Mouse (Mus musculus) heart, adult 8-10 months (tissue): Measurements from ENCODE around the gene Cep85l. TPM values are rescaled to one million over a fixed set of nuclear protein-coding genes. Genes with fewer than 3 reads are reported as not detected.

Experiments
- DNase-seq: peaks from one replicate; pipeline ENCODE4 v3.0.0; 2022; ENCODE audit warnings: low spot score
- total RNA-seq, 4 experiments: library from RNA; stranded (reverse); gene quantifications; 2 replicates each; pipeline ENCODE4 v1.2.4; 2022

The Cep85l gene
- total RNA-seq, 4 experiments from 2014 or later = 13.1 to 16.0 (median 14.3) TPM

DNA sequence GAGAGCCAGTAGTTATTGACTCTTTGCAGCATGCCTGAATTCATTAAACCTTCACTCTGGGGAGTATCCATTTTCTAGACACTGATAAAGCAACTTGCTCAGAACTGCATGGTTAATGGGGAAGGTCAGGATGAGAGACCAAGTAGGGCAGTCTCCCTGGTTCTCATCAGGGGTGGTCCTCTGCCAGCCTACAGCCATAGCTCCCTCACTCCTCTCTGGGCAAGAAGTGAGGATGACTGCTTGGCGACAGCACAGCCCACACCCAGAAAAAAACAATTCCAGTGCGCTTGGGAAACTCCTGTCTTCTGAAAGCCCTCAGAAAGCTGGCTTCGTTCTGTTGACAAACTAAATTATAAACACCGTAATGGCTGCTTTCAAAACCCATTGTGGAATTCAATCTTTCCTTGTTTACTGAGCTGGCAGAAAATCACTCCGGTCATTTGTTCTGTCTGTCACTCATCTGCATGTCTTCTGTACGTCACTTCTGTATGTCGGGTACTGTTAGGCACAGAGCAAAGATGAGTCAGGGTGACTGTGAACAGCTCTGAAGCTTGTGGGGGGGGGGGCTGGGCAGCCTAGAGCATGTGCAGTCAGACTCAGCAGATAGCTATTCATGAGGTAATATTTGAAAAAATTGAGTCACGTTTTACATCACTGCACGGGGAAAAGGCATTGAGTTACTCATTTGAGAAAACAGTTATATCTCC, 15.3 kb upstream of the Cep85l start:
- no peak for DNase-seq

DNA sequence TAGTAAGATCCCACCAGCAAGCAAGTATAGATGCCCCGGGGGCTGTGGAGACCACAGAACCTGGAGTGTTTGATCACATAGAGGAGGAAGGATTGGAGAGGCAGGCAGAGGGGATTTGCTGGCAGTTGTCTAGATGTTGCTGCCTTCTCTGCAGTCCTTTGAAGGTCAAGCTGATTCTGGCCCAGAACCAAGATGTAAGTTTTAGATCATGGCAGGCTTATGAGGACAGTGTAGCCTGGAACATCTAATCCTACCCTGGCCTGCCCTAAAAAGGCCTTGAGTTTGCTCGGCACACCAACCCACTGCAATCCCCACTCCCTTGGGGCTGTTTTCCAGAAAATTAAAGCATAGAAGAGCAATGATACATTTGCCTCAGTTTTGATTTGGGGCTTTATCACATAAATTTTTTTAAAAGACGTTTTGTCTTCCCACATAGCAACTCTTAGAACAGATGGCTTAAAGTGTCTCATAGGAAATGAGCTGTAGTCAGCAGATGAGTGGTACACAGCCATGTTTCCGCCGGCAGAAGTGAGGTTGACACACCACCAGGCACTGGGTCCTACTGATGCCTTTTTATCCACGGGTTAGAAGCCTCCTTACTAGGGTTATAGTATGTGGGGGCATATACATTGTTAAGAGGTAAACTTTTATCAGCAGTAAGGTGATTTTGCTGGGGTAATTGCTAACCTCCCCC, 8.6 kb upstream of the Cep85l start:
- no peak for DNase-seq

DNA sequence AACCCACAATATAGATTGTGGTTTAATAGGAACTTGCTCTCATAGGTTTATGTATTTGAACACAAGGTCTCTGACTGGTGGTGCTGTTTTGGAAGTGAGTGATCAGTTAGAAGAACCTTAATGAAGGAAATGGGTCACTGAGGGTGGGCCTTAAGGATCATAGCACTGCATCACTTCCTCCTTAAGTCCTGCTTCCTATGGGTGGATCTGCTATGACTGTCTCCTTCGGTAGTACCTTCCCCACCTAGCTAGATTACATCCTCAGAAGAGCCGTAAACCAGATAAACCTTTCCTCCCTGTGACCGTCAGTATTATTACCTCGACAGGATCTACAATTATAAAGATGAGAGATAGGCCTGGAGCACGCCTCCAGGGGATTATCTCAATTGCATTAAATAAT, 5.7 kb upstream of the Cep85l start:
- no peak for DNase-seq

DNA sequence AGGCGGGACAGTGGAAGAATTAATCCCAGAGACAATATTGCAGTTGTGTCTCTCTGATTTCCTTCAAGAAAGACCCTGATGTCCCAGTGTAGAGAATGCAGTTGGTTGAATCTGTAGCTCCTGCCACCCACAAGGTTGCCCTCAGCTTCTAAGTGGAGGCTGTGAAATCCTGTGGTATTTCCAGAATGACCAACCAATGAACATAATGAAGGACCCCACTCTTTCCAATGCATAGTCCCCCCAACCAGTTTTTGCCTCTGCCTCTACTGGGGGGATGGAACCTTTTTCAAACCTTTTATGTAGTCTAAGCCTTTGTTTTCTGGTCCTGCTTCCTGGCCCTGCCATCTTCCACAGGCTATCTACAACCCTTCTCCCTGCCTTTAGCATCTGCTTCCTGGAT, 5.1 kb upstream of the Cep85l start:
- DNase-seq = no peak

DNA sequence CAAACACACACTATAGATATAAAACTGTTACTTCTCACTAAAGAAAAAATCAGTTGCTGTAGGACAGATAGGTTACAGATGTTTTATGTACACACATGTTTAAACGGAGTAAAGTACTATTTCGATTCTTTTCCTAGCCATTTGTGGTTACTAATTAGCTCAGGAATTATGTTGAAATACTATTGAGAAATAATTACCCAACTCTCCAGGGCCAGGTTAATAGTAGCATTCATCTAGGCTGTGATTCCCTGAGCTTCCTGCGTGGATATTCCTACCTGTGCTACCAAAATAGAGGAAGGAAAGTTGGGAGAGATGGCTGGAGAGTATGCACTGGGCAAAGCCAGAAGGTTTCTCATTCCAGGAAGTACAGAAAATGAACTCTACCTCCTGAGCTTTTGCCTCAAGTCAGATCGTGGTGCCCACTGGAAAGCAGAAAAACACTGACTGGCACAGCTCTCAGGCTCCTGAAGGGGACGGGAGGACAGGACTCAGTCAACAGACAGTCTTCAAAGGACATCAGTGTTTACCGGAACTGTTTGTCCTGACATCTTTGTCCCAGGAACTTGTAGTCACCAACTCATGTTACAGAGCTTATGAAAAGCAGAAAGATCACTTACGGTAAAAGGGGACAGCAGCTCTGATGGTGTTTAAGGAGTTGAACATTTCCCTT, 3.1 kb upstream of the Cep85l start:
- DNase-seq = no peak

DNA sequence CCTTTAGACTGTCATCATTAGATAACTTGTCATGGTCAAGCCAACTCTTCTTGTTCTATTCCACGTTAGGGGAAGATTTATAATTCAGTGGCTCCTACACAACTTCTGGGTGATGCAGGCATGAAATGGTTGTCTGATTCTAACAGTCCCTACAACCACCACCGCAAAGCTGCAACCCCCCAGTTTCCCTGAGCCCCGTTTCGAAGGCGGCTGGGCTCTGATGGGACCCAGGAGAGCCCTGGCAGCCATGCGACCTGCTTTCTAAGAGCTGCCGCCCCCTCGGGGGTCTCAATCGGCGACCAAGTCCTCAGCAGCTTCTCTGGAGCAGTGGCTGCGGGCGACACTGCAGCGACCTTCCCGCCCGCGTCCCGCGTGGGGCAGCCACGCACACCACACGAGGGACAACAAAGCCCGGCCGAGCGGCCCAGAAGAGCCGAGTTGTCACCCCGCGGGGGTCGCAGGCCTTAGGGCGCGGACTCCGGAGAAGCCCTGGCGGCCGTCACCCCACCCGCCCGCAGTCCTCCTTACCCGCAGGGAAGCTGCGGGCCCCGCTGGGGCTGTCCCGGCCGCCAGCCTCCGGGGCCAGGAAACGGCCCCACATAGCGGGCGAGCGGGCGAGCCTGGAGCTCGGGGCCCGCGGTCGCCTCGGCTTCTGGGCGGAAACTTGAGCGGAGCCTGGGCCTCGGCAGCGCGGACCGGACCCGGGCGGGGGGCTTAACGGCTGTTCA, 602 bp downstream of the Cep85l start:
- DNase-seq = no peak

DNA sequence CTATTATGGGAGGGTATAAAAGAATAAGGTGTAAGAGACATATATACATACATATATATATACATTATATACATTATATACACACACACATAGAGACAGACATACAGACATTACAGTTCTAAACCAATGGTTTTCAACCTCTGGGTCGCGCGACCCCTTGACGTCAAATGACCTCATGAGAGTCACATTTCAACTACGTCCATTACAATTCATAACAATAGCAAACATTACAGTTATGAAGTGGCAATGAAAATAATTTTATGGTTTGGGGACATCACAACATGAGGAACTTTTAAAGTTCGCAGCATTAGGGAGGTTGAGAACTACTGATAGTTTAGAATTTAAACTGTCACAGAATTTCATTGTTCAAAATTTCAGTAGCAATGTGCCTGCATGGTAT, 1.5 kb downstream of the Cep85l start:
- no peak for DNase-seq

DNA sequence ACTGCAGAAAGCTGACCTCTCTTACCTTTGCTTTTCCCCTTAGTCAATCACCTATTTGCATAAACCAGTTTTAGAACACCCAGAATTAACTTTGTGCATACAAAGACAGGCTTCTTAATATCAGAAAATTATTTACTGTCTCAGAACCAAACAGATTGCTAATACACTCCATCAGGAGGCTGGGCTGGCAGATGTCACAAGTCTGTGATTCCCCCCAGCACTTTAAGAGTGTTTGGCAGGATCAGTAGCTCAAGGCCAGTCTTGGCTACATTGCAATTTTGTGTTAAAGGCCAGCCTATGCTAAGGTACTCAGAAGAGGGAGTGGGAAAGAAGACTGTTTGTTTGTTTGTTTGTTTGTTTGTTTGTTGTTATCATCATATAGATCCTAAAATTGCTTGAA, 2.7 kb downstream of the Cep85l start:
- no peak for DNase-seq

DNA sequence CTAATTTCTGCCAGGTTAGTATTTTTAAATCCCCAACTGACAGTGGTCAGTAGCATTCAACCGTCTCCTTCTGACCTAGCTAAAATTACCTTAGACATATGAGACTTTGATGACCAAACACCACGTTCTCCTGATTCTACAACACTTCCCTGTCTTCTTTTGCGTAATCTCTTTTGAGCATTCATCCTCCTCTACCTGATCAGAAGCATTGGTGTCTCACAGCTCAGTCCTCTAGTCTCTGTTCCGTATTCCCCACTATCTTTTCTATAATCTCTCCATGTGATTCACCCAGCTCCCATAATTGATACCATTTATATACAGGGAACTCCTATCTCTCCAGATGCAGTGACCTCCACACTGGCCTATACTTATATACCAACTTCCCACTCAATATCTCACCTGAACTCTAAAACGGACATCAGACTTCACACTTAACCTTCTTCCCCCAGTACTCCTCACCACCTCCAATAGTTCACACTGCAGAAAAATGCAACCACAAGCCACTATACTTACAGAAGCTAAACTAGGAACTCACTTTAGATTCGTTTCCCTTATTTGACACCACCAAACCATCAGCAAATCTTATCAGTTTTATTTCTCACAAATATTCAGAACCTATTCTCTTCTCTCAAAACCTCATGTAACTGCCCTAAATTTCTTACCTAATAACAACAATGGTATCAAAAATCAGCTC, 5.7 kb downstream of the Cep85l start:
- no peak for DNase-seq

DNA sequence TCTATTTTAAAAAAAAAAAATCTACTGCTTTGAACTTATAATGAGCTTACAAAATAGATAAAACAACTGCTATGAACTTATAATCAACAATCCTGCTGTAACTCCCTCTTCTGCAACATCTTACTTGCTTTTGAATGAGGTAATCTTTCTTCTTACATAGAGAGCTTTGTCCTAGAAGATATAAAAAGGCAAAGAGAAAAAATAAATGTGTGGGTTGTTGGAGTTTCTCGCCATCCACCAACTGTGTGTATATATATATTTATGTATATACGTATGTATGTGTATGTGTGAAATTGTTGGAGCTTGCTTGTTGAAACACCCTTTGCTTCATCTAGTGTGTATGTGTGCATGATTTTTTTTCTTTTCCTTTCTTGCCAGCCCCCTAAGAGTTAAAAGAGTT, 12.5 kb downstream of the Cep85l start:
- no peak for DNase-seq

DNA sequence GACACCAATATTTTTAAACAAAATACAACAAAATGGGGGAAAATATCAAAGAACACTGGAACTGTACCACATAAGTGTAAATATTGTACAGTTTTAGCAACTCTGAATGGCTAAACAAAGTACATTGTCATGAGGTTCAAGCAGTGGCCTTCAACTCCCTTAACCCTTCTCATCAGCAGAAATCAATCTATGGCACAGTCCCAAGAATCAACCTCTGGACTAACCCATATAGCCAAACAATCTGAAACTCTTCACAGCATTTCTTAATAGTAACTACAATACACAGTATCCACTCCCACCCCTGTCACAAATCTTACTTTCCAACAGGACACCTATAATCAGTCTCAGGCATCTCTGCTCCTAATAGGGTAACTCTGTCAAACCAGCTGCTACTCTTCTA, 15.4 kb downstream of the Cep85l start:
- DNase-seq = no peak

DNA sequence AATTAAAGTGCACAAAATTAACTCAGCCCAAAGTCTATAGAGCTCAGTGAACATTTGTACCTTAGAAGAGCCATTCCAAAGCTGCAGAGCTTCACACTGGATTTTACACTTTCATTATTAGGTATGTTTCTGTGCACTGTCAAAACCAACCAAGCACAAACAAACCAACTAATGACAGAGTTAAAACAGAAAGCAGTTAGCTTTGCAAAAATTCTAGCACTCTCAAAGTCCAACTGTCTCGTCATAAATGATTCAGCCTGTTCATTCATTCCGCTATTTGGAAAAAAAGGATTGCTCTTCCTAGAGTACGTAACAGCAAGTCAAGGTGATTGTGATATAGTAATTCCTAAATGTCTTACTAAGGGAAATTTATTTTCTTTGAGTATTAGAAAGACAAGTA, 20.7 kb downstream of the Cep85l start:
- DNase-seq = no peak

DNA sequence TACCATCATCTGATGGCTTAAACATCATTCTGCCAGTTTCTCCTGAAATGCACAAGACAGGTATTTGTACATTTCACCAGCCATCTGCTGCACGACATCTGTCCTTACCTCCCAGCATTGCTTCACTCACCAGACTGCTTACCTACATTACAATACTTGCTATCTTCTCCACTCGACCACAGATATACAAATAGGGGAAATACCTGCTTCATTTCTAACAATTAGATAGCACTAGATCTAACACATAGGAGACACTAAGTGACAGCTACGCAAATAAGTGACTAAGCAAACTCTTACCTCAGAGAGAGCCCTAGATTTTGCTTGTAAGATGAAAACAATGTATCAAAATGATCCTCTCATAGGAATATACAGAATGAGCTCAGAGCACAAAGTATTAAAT, 26.1 kb downstream of the Cep85l start:
- no peak for DNase-seq

DNA sequence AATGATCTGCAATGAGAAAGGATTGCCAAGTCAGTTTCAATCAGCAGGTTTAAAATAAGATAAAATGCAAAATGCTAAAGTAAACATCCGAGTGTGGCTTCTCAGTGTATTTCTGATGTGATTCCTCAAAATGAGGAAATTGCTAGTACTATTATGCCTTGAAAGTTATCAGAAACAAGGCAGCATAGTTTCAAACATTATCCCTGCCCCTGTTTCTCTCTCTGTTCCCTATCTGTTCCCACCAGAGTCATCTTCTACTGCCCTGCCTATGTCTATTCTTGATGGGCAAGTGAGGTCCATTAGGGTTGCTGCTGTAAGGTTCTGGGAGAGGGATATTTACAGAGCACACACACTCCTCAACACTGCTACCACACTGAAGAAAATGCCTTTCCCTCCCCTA, 30.5 kb downstream of the Cep85l start:
- no peak for DNase-seq

DNA sequence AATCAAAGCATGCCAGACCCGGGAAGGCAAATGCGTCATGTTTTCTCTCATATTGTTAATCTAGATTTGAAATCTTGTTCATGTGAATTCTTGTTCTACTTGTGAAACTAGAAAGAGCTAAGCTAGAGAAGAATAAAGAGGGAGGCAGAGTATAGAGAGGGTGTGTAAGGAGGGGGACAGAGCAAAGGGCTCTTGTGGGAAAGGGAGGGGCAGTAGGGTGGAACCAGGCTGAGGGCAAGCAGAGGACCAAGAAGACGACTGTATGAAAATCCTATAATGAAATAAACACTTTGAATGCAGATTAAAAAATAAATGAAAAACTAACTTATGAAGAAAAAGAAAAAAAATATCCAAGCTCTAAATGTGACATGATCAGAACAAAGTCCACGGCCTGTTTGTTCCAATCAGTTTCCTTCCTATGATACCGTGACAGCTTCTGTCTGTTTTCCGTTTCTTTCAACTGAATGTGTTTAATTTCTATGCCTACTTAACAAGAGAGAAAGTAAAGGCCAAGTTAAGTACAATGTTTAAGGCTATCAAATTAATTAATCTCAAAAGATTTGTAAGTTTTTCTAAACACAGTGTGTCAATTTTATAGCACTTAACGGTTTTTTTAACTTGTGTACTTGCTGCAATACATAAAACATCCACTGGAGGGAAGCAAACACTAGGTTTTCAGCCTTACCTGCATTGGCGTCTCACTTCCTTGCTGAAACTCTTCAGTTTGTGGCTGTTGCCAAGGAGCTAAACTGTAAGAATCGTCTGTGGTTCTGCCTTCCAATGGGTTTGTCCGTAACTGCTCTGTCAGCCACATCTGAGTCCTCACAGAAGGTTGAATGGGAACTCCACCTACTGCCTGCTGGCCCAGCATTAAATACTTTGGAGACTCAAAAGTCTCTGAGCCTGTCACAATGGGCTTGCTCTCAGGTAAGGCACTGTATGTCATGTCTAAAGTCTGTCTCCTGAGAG, 31.7 kb downstream of the Cep85l start:
- DNase-seq = peak; percentile 85

DNA sequence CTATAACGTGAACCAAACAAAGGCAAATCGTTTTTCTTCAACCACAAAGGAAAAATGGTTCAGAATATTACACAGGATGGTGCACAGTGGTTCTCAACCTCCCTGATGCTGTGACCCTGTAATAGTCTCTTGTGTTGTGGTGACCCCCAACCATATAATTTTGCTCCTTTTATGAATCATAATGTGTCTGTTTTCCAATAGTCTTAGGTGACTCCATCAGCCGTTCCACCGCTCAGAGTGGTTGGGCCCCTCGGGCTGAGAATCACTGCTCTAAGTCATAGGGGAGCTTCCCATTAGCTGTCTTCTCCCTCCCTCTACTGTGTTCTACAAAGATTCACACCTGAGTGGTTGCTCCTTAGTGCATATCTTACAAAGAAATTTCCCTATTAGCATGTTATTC, 32.8 kb downstream of the Cep85l start:
- DNase-seq = no peak

DNA sequence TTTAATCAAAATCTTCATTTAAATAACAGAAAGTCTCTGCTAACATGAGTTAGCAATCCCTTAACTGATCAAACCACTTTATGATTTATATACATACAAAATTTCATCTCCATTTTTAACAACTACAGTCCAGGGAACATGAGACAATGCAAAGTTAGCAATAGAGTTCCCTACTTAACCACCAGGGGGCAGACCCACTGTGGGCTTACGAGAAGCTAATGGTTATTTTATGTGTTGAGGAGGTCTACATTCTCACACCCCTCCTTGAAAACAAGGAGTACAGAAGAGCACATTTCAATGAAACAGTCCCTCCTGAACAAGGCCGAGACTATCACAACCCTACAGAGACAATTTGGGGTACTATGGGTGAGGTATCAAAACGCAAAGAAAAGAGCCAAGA, 33.2 kb downstream of the Cep85l start:
- DNase-seq = no peak

DNA sequence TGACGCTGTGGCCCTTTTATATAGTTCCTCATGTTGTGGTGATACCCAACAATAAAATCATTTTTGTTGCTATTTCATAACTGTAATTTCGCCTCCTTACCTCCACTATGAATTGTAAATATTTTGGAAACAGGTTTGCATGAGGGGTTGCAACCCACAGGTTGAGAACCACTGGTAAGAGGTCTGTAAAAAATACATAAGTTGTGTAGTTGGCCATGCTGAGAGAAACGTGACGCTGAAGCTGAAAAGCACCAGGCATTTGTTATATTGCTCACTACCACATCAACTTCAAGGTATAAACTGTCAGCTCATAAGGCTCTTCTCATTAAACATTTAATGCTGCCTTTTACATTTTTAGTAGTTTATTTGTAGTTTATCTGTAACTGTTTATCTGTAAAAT, 34.2 kb downstream of the Cep85l start:
- DNase-seq = no peak

DNA sequence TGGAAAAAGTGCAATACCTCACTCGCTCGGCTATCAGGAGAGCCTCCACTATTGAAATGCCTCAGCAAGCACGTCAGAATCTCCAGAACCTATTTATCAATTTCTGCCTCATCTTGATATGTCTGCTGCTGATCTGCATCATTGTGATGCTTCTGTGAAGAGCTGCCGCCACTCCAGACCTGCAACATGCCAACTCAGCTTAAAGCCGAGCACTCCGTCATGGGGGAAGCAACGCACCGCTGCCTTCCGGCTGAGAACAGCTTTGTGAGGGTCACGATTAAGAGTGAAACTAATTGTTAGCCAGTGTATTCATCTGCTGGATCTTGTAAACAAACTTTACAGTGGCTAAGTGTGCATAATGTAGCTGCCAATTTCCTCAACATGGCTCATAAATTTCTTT, 35.9 kb downstream of the Cep85l start:
- DNase-seq = no peak

DNA sequence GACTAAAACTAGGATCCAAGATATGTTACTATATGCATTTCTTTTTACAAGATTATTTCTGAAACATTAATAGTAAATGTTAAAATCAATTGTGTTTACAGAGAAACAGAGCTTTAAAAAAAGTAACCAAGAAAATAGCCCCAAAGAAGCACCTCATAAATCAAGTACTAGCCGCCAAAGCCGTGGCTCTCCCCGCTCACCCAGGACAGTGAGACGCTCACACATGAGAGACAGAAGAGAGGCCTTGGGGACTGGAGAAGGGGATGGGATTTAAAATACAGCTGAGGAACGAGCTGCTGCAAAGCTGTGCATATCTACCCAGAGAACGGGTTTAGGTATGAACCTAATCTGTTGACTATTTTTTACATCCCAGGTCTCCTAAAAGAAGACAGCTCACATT, 36.4 kb downstream of the Cep85l start:
- DNase-seq = no peak
